23 mouse cellular contexts compared by ENCODE assay signal in the genomic region with DNA sequence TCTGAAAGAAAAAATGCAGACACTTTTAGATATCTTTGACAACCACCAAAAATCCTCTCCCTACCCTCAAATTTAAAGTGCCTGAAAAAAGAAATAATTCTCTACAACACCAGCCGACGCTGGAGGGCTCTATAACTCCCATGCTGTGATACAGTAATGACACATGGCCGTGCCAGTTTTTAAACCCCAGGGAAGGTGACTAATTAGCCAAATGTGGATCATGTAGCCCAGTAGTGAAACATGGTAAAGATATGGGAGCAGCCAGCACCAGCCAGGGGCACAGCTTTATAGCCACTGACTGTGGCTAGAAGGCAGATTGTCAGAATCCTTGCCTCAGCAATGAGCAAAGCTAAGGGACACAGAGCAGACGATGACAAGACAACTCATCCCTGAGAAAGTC. TPM values are rescaled to one million over a fixed set of nuclear protein-coding genes. Genes with fewer than 3 reads are reported as not detected.
DNase-seq lines count a peak whose midpoint lies in the region; ATAC-seq and TF ChIP-seq lines count a peak whose summit lies in the region.
"Had no signal": no experiment of that assay in that cellular context is flagged by ENCODE, and none has a peak within 500 bp of the region (broad histone marks: within the 10 kb centered on the region; RNA-seq: fewer than 3 reads in every experiment).

No protein-coding gene starts in this region.

- H3K4me3 ChIP-seq in testis, adult 2 months (ENCODE audit: control insufficient read depth, low read depth, low read length): peak overlapping the region; percentile 13
- H3K4me3 ChIP-seq: embryonic facial prominence, embryonic 13.5 days; erythroblast, embryonic 14.5 days; forebrain, embryonic 13.5 days; heart, adult 2 months; limb, embryonic 13.5 days; liver, embryonic 12.5 days; midbrain, embryonic 12.5 days; neural tube, embryonic 12.5 days had no signal

- TF ChIP-seq CTCF in testis, adult 2 months (IDR thresholded peaks at IDR 0.05; ENCODE audit: control insufficient read depth, insufficient read depth, insufficient replicate concordance, low read depth, low read length): no peak

- no peaks in the 10 kb centered on the region for H3K36me3 ChIP-seq in testis, adult 2 months (ENCODE audit: control insufficient read depth, insufficient read depth, low read length)
- H3K36me3 ChIP-seq: embryonic facial prominence, embryonic 13.5 days; limb, embryonic 13.5 days; liver, embryonic 12.5 days; midbrain, embryonic 12.5 days; neural tube, embryonic 12.5 days had no signal

- DNase-seq in frontal cortex, postnatal 10 days (ENCODE audit: low spot score in 2 of 2): no peak
- peak; percentile 10 to 26 for DNase-seq in layer of hippocampus, adult 18-20 months (ENCODE audit: low spot score in 2 of 2)
- DNase-seq in layer of hippocampus, postnatal 25 days (ENCODE audit: extremely low spot score in 1 of 2, low spot score in 1 of 2): no peak
- DNase-seq in testis, postnatal 10 days (ENCODE audit: low spot score): no peak
- DNase-seq in kidney, postnatal 4 days: no peak
- DNase-seq: embryo, embryonic 11 days; gastrocnemius, postnatal 25 days; kidney, postnatal 25 days; lung, postnatal 10 days; right cerebral cortex, postnatal 14 days; spleen, adult 18-20 months; thymus, postnatal 25 days had no signal

- H3K27ac ChIP-seq in testis, adult 2 months (ENCODE audit: control insufficient read depth, insufficient read depth, low read depth, low read length): no peak overlapping the region
- H3K27ac ChIP-seq: embryonic facial prominence, embryonic 13.5 days; forebrain, embryonic 13.5 days; heart, adult 2 months; limb, embryonic 13.5 days; liver, embryonic 12.5 days; midbrain, embryonic 12.5 days; neural tube, embryonic 12.5 days had no signal

- ATAC-seq in frontal cortex, adult (ENCODE audit: low TSS enrichment): peak; percentile 38
- ATAC-seq: forebrain, embryonic 13.5 days; intestine, postnatal 0 days; liver, embryonic 12.5 days had no signal

- H3K4me1 ChIP-seq in testis, adult 2 months (ENCODE audit: control insufficient read depth, insufficient read depth, low read length): no peaks in the 10 kb centered on the region
- H3K4me1 ChIP-seq: embryonic facial prominence, embryonic 13.5 days; forebrain, embryonic 13.5 days; limb, embryonic 13.5 days; liver, embryonic 12.5 days; midbrain, embryonic 12.5 days had no signal

- no peak for TF ChIP-seq POLR2A in testis, adult 2 months (IDR thresholded peaks at IDR 0.05; ENCODE audit: control insufficient read depth, low read depth, low read length)

- no peaks in the 10 kb centered on the region for H3K27me3 ChIP-seq in testis, adult 2 months (ENCODE audit: control insufficient read depth, insufficient read depth, low read length)
- H3K27me3 ChIP-seq: embryonic facial prominence, embryonic 13.5 days; forebrain, embryonic 13.5 days; limb, embryonic 13.5 days; liver, embryonic 12.5 days; midbrain, embryonic 12.5 days; neural tube, embryonic 12.5 days had no signal

RNA-seq across cellular contexts. Expression of a gene that starts 19.5 kb away (rescaled TPM):
- total RNA-seq in layer of hippocampus, adult 18-20 months (2021): 10 to 100 TPM; 30.9 to 31.9 TPM
- total RNA-seq in layer of hippocampus, postnatal 25 days (2021): 10 to 100 TPM; 24.7 to 28.0 TPM
- polyA plus RNA-seq in testis, adult 2 months (2012; rRNA removed): 2.9 and 3.2 TPM in 2 replicates

Comparison
In these comparisons a context has a peak if more than half of its experiments do, and no peak if none do; other contexts are left out.
1. DNase-seq: peak in layer of hippocampus, adult 18-20 months (2 of 2); none in frontal cortex, postnatal 10 days (0 of 2), layer of hippocampus, postnatal 25 days (0 of 2), testis, postnatal 10 days (single experiment) and kidney, postnatal 4 days (0 of 2).